In genomic region chr2:15040326-15040725, GRCm38 (mm10) we compare ENCODE assay signal across 9 mouse cellular contexts. TPM values are rescaled to one million over a fixed set of nuclear protein-coding genes. Genes with fewer than 3 reads are reported as not detected.
DNase-seq lines count a peak whose midpoint lies in the region; ATAC-seq and TF ChIP-seq lines count a peak whose summit lies in the region.
"Had no signal": no experiment of that assay in that cellular context is flagged by ENCODE, and none has a peak within 500 bp of the region (broad histone marks: within the 10 kb centered on the region; RNA-seq: fewer than 3 reads in every experiment).

No protein-coding gene starts in this region.

- 52% methylated on average over 5 of the region's 5 CpGs for WGBS in hindbrain, postnatal 0 days
- 54% methylated on average over 5 of the region's 5 CpGs for WGBS in hindbrain, embryonic 16.5 days

- H3K36me3 ChIP-seq in hindbrain, postnatal 0 days (ENCODE audit: insufficient read depth, low read length) = no peaks in the 10 kb centered on the region
- no peaks in the 10 kb centered on the region; the same call in 1 of the 2 replicates for H3K36me3 ChIP-seq in hindbrain, embryonic 16.5 days (ENCODE audit: control insufficient read depth, insufficient read depth, low read length)

- no peaks in the 10 kb centered on the region for H3K27me3 ChIP-seq in hindbrain, postnatal 0 days (ENCODE audit: insufficient read depth, low read length)
- no peaks in the 10 kb centered on the region for H3K27me3 ChIP-seq in hindbrain, embryonic 16.5 days (replicated peaks; ENCODE audit: control insufficient read depth, insufficient read depth, low read length)
- H3K27me3 ChIP-seq: midbrain, embryonic 12.5 days had no signal

- peak; percentile 66 for TF ChIP-seq CTCF in hindbrain, postnatal 0 days (IDR thresholded peaks at IDR 0.05; ENCODE audit: low read depth)

- H3K4me3 ChIP-seq in hindbrain, postnatal 0 days (ENCODE audit: low read length) = no peak overlapping the region
- no peak overlapping the region for H3K4me3 ChIP-seq in hindbrain, embryonic 16.5 days (ENCODE audit: low read length)
- H3K4me3 ChIP-seq: midbrain, embryonic 12.5 days had no signal

- peak; percentile 53 for DNase-seq in hindbrain, postnatal 0 days (ENCODE audit: low spot score)
- DNase-seq in B cell, adult 2 months = peak; percentile 37 to 50
- peak; percentile 39 for DNase-seq in T-cell, adult 2 months (ENCODE audit: low spot score)
- peak; percentile 63 for DNase-seq in lung, postnatal 36 days
- no peak for DNase-seq in MN1 (ENCODE audit: low spot score)
- no peak for DNase-seq in cerebellum, adult 11 months
- DNase-seq in testis, postnatal 10 days (ENCODE audit: low spot score) = no peak

- H3K9ac ChIP-seq in hindbrain, postnatal 0 days (replicated peaks; ENCODE audit: low read length) = no peak overlapping the region
- H3K9ac ChIP-seq in hindbrain, embryonic 16.5 days (ENCODE audit: low read depth, low read length) = no peak overlapping the region
- H3K9ac ChIP-seq: midbrain, embryonic 12.5 days had no signal

- H3K27ac ChIP-seq in hindbrain, postnatal 0 days = no peak overlapping the region
- H3K27ac ChIP-seq in hindbrain, embryonic 16.5 days (ENCODE audit: low read depth, low read length) = no peak overlapping the region
- H3K27ac ChIP-seq: midbrain, embryonic 12.5 days had no signal

- H3K4me2 ChIP-seq in hindbrain, postnatal 0 days (ENCODE audit: low read depth, low read length) = no peak overlapping the region
- H3K4me2 ChIP-seq in hindbrain, embryonic 16.5 days (ENCODE audit: low read length) = no peak overlapping the region
- H3K4me2 ChIP-seq: midbrain, embryonic 12.5 days had no signal

- H3K4me1 ChIP-seq in hindbrain, postnatal 0 days (ENCODE audit: insufficient read depth, low read length) = no peaks in the 10 kb centered on the region
- H3K4me1 ChIP-seq in hindbrain, embryonic 16.5 days (ENCODE audit: control insufficient read depth, insufficient read depth, low read depth, low read length) = no peaks in the 10 kb centered on the region
- H3K4me1 ChIP-seq: midbrain, embryonic 12.5 days had no signal

- ATAC-seq in hindbrain, postnatal 0 days = no peak
- no peak for ATAC-seq in hindbrain, embryonic 16.5 days

- no peaks in the 10 kb centered on the region for H3K9me3 ChIP-seq in hindbrain, postnatal 0 days (ENCODE audit: low read length)
- H3K9me3 ChIP-seq in hindbrain, embryonic 16.5 days (ENCODE audit: control insufficient read depth, low read length) = no peaks in the 10 kb centered on the region
- H3K9me3 ChIP-seq: midbrain, embryonic 12.5 days had no signal

RNA-seq across cellular contexts. Expression of gene Arl5b, which starts 8.9 kb away (rescaled TPM):
- total RNA-seq in hindbrain, postnatal 0 days (2014; rRNA removed) = 35.8 and 43.1 TPM in 2 replicates
- polyA plus RNA-seq in hindbrain, postnatal 0 days (2015; fragmentation: Nextera tagmentation; extraction: Ambion mirVana) = 17.0 and 17.7 TPM in 2 replicates
- 25.9 and 28.2 TPM in 2 replicates for polyA plus RNA-seq in hindbrain, embryonic 16.5 days (2015; fragmentation: Nextera tagmentation; extraction: Ambion mirVana)

RNA-seq across cellular contexts. Expression of gene Nsun6, which starts 14.5 kb away (rescaled TPM):
- 5.8 and 10.3 TPM in 2 replicates for total RNA-seq in hindbrain, postnatal 0 days (2014; rRNA removed)
- polyA plus RNA-seq in hindbrain, postnatal 0 days (2015; fragmentation: Nextera tagmentation; extraction: Ambion mirVana) = 14.3 and 16.6 TPM in 2 replicates
- 11.6 and 13.2 TPM in 2 replicates for polyA plus RNA-seq in hindbrain, embryonic 16.5 days (2015; fragmentation: Nextera tagmentation; extraction: Ambion mirVana)

Comparison
In these comparisons a context has a peak if more than half of its experiments do, and no peak if none do; other contexts are left out.
1. DNase-seq: peak in hindbrain, postnatal 0 days (single experiment), B cell, adult 2 months (2 of 2), T-cell, adult 2 months (single experiment) and lung, postnatal 36 days (single experiment); none in MN1 (single experiment), cerebellum, adult 11 months (single experiment) and testis, postnatal 10 days (single experiment).